Mouse (Mus musculus): ENCODE results near the gene Adamtsl5.

DNA sequence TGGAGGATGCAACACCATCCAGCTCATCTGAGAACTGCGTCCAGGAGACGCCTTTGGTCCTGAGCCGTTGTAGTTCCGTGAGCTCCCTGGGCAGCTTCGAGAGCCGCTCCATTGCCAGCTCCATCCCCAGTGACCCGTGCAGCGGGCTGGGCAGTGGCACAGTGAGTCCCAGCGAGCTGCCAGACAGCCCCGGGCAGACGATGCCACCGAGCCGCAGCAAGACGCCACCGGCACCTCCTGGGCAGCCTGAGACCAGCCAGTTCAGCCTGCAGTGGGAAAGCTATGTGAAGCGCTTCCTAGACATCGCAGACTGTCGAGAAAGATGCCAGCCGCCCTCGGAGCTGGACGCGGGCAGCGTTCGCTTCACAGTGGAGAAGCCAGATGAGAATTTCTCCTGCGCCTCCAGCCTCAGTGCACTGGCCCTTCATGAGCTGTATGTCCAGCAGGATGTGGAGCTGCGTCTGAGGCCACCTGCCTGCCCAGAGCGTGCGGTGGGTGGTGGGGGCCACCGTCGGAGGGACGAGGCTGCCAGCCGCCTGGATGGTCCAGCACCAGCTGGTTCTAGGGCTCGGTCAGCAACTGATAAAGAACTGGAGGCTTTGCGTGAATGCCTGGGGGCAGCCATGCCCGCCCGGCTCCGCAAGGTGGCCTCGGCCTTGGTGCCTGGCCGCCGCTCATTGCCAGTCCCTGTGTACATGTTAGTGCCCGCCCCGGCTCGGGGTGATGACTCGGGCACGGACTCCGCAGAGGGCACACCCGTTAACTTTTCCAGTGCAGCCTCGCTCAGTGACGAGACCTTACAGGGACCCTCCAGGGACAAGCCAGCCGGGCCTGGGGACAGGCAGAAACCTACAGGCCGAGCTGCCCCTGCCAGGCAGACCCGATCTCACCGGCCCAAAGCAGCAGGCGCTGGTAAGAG, 35.4 kb downstream of the Adamtsl5 start:
- TF ChIP-seq CTCF (IDR thresholded peaks at IDR 0.05; ENCODE audit: borderline replicate concordance, insufficient read depth, low read depth, low read length) (no peak), POLR2A (IDR thresholded peaks at IDR 0.05; ENCODE audit: borderline replicate concordance, insufficient read depth, low read length) (no peak)
